Mouse (Mus musculus): ENCODE data around the gene Lpxn.

DNA sequence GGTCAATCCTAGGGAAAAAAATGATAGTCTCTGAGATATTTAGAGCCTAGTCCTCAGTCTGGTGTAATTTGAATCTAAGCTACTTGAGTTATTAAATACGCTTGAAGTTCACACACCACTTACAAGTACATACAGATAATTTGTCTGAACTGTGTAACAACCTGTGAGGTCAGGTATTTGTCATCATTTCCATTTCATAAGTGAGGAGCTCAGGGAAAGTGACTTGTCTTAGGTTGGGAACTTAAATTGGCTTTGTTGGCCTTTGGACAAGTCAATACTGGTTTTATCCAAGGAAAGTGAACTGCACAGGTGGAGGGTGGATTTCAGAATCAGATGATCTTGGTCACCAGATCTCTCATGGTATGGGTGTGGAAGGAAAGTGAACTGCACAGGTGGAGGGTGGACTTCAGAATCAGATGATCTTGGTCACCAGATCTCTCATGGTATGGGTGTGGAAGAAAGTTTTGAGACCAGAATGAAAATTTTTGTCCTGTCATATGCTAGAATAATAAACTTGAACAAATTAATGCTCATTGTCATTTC, 37.0 kb upstream of the Lpxn start:
- TF ChIP-seq POLR2A (IDR thresholded peaks at IDR 0.05; ENCODE audit: low read depth, low read length) = no peak
- TF ChIP-seq CTCF (conservative IDR thresholded peaks at IDR 0.05; ENCODE audit: insufficient read depth, insufficient read length, low read depth, low read length) = no peak

Data from kidney, adult 2 months (tissue).